Mouse (Mus musculus): Measurements from ENCODE around the gene S100pbp.
A peak's percentile ranks its signal among the peaks of the same experiment; 100 is the strongest.

Gene S100pbp

GRCm38 (mm10) chr4:129128582-129129338 is 60.8 kb downstream of the S100pbp start:
- DNase-seq (ENCODE audit: low spot score in 2 of 2) = no peak

GRCm38 (mm10) chr4:129125736-129126451 is 63.6 kb downstream of the S100pbp start:
- peak; percentile 51 to 58 for DNase-seq (ENCODE audit: low spot score in 2 of 2)

GRCm38 (mm10) chr4:129124652-129125146 is 64.8 kb downstream of the S100pbp start:
- no peak for DNase-seq (ENCODE audit: low spot score in 2 of 2)

GRCm38 (mm10) chr4:129122719-129123118 is 66.8 kb downstream of the S100pbp start:
- no peak for DNase-seq (ENCODE audit: low spot score in 2 of 2)

GRCm38 (mm10) chr4:129122107-129122506 is 67.4 kb downstream of the S100pbp start:
- DNase-seq (ENCODE audit: low spot score in 2 of 2) = no peak

GRCm38 (mm10) chr4:129121569-129122086 is 67.9 kb downstream of the S100pbp start, which contains the start of gene Hpca:
Gene Hpca (minus strand): TSS chr4:129122036.
- no peak for DNase-seq (ENCODE audit: low spot score in 2 of 2)

- no peak for DNase-seq (ENCODE audit: low spot score in 2 of 2)
These were observed 68.7 kb downstream of the S100pbp start for GRCm38 (mm10) chr4:129120520-129121445.

GRCm38 (mm10) chr4:129119708-129120107 is 69.8 kb downstream of the S100pbp start:
- DNase-seq (ENCODE audit: low spot score in 2 of 2) = no peak

- no peak for DNase-seq (ENCODE audit: low spot score in 2 of 2)
These were observed 71.6 kb downstream of the S100pbp start for GRCm38 (mm10) chr4:129117720-129118510.

GRCm38 (mm10) chr4:129116703-129117102 is 72.8 kb downstream of the S100pbp start:
- no peak for DNase-seq (ENCODE audit: low spot score in 2 of 2)

GRCm38 (mm10) chr4:129113083-129113988 is 76.2 kb downstream of the S100pbp start:
- no peak for DNase-seq (ENCODE audit: low spot score in 2 of 2)

- DNase-seq (ENCODE audit: low spot score in 2 of 2) = no peak
These were observed 77.3 kb downstream of the S100pbp start for GRCm38 (mm10) chr4:129112231-129112630.

GRCm38 (mm10) chr4:129111350-129111749 is 78.2 kb downstream of the S100pbp start:
- DNase-seq (ENCODE audit: low spot score in 2 of 2) = no peak

- DNase-seq (ENCODE audit: low spot score in 2 of 2) = no peak
These were observed 78.7 kb downstream of the S100pbp start for GRCm38 (mm10) chr4:129110804-129111203.

- no peak for DNase-seq (ENCODE audit: low spot score in 2 of 2)
These were observed 80.9 kb downstream of the S100pbp start for GRCm38 (mm10) chr4:129108624-129109023.

GRCm38 (mm10) chr4:129107348-129107899 is 82.1 kb downstream of the S100pbp start:
- DNase-seq (ENCODE audit: low spot score in 2 of 2) = no peak

GRCm38 (mm10) chr4:129106073-129106472 is 83.5 kb downstream of the S100pbp start:
- no peak for DNase-seq (ENCODE audit: low spot score in 2 of 2)

GRCm38 (mm10) chr4:129105356-129105755 is 84.2 kb downstream of the S100pbp start, which contains the start of gene Tmem54:
Gene Tmem54 (plus strand): TSS chr4:129105548.
- DNase-seq (ENCODE audit: low spot score in 2 of 2) = no peak

GRCm38 (mm10) chr4:129102133-129102829 is 87.2 kb downstream of the S100pbp start:
- DNase-seq (ENCODE audit: low spot score in 2 of 2) = no peak

Data from heart, adult 9 months (tissue).